Mouse (Mus musculus): ENCODE results near the gene Snx14. TPM values are rescaled to one million over a fixed set of nuclear protein-coding genes. Genes with fewer than 3 reads are reported as not detected.

Snx14 gene
- polyA plus RNA-seq, 1 experiment: 15.4 TPM

DNA sequence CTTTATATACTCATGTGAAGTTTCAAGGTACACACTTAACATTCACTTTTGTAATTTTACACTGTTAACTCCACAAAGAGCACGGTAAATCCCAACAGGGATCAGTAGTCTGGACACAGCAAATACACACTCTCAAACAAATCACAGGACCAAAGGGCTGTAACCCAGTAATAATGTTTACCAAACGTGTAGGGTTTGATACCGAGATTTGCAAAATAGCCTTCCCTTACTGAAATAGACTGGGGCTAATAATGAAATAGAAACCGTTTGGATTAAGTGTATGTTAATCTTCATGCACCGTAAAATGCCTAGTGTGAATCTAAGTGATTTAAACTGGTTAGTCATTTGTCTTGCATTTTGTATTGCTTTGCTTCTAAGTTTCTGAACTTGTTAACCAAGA lies 1.2 kb upstream of the Snx14 start:
- DNase-seq: no peak
- 20% methylated on average over 5 of the region's 5 CpGs for WGBS
- TF ChIP-seq CTCF (IDR thresholded peaks at IDR 0.05; ENCODE audit: insufficient read depth, low read length) (no peak), POLR2A (IDR thresholded peaks at IDR 0.05; ENCODE audit: borderline replicate concordance, extremely low read depth, low read depth, low read length) (no peak)
- H3K4me3 ChIP-seq (replicated peaks; ENCODE audit: extremely low read depth, low read depth, low read length): no peak overlapping the region
- peaks cover 6% of the 10 kb centered on the region for H3K4me1 ChIP-seq (ENCODE audit: control insufficient read depth, insufficient read depth, low read length)

DNA sequence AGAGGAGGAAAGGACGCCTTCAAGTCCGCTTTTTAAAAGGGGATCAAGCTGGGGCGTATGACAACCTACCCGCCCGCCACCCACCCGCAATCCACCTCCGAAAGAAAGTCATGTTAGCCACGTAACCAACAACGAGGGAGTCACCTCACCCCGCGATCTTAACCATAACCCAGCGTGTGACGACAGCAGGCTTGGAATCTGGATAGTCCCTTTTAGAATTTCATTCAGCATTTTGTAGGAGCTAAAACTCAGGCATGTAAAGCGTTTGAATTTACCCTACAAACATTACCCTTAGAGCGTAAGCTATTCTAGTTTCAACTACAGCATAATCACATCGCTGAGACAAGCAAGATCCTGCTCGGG lies 461 bp upstream of the Snx14 start:
- peaks cover 6% of the 10 kb centered on the region for H3K4me1 ChIP-seq (ENCODE audit: control insufficient read depth, insufficient read depth, low read length)
- peak overlapping the region; percentile 89 for H3K4me3 ChIP-seq (replicated peaks; ENCODE audit: extremely low read depth, low read depth, low read length)
- 0% methylated on average over 17 of the region's 17 CpGs for WGBS
- DNase-seq: no peak
- TF ChIP-seq CTCF (IDR thresholded peaks at IDR 0.05; ENCODE audit: insufficient read depth, low read length) (no peak), POLR2A (IDR thresholded peaks at IDR 0.05; ENCODE audit: borderline replicate concordance, extremely low read depth, low read depth, low read length) (no peak)

GRCm38 (mm10) chr9:88438237-88438554 lies 562 bp downstream of the Snx14 start:
- DNase-seq: no peak
- H3K4me3 ChIP-seq (replicated peaks; ENCODE audit: extremely low read depth, low read depth, low read length): peak overlapping the region; percentile 89
- under 1% methylated on average over 15 of the region's 15 CpGs for WGBS
- TF ChIP-seq POLR2A (IDR thresholded peaks at IDR 0.05; ENCODE audit: borderline replicate concordance, extremely low read depth, low read depth, low read length) (no peak), CTCF (IDR thresholded peaks at IDR 0.05; ENCODE audit: insufficient read depth, low read length) (no peak)
- peaks cover 6% of the 10 kb centered on the region for H3K4me1 ChIP-seq (ENCODE audit: control insufficient read depth, insufficient read depth, low read length)

DNA sequence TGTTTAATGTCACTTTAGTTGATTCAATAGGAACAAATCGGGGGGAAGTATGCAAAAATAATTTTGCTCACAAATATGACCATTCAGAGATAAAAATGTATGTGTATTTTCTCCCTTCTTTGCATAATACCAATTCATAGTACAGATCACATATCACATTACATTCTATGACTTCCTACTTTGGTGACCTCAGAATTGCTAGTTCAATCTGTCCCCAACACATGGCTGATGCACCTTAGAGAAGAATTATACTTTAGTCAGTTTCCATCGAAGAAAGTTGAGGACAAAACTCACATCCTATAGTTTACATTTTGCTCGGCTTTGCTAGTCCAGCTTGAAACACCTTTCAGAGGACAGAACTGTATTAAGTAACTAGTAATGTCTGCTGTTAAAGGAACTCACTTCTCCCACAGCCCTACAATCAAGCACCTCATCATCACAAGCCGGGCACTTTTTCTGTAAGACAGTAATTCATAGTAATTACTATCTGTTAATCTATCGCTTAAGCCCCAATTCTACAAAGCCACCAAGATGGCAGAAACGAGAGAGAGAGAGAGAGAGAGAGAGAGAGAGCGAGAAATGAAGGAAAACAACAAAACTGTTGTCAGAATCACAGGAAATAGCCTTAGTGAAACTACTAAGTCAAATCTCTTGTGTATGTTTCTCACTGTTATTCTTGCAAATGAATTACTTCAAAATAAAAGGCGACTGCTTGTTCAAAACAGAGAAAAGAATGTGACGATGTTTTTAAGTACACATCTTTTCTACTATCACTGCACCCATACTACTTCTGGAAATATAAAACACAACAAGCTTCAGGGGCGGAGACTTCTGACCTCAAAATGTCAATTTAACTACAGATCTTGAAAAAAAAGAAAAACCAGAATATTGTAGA lies 1.2 kb downstream of the Snx14 start:
- peak overlapping the region; percentile 89 for H3K4me3 ChIP-seq (replicated peaks; ENCODE audit: extremely low read depth, low read depth, low read length)
- TF ChIP-seq POLR2A (IDR thresholded peaks at IDR 0.05; ENCODE audit: borderline replicate concordance, extremely low read depth, low read depth, low read length): no peak
- no peak for TF ChIP-seq CTCF (IDR thresholded peaks at IDR 0.05; ENCODE audit: insufficient read depth, low read length)
- no peak for DNase-seq
- peaks cover 6% of the 10 kb centered on the region for H3K4me1 ChIP-seq (ENCODE audit: control insufficient read depth, insufficient read depth, low read length)
- 32% methylated on average over 10 of the region's 10 CpGs for WGBS

DNA sequence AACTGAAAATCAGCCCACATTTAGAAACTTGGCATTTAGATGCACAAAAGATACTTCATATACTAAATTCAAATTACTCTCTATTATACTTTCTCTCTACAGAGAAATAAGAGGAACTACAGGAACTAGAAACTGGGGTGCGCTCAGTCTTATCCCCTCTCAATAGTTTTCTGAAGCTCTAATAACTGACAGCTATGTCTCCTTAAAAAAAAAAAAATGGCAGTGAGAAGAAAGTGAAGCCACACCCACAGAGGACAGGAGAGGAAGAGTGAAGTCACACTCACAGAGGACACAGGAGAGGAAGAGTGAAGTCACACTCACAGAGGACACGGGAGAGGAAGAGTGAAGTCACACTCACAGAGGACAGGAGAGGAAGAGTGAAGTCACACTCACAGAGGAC lies 14.4 kb downstream of the Snx14 start:
- no peak for DNase-seq
- no peak overlapping the region for H3K4me3 ChIP-seq (replicated peaks; ENCODE audit: extremely low read depth, low read depth, low read length)
- TF ChIP-seq CTCF (IDR thresholded peaks at IDR 0.05; ENCODE audit: insufficient read depth, low read length): no peak
- no peak for TF ChIP-seq POLR2A (IDR thresholded peaks at IDR 0.05; ENCODE audit: borderline replicate concordance, extremely low read depth, low read depth, low read length)
- WGBS: 64% methylated on average over 2 of the region's 2 CpGs
- H3K4me1 ChIP-seq (ENCODE audit: control insufficient read depth, insufficient read depth, low read length): no peaks in the 10 kb centered on the region

DNA sequence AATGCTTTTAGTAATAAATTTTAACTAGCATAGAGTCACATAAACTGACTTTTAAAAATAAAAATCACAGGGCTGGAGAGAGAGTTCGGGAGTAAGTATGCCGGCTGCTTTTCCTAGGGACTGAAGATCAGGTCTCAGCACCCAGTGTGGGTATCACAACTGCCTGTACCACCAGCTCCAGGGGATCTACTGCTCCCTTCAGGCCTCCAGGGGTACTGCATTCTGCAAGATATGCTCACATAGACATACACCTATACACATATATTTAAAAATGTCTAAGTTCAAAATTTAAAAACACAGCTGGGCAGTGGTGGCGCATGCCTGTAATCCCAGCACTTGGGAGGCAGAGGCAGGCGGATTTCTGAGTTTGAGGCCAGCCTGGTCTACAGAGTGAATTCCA lies 16.3 kb downstream of the Snx14 start:
- 100% methylated on average over 4 of the region's 4 CpGs for WGBS
- H3K4me3 ChIP-seq (replicated peaks; ENCODE audit: extremely low read depth, low read depth, low read length): no peak overlapping the region
- no peak for TF ChIP-seq CTCF (IDR thresholded peaks at IDR 0.05; ENCODE audit: insufficient read depth, low read length)
- no peak for TF ChIP-seq POLR2A (IDR thresholded peaks at IDR 0.05; ENCODE audit: borderline replicate concordance, extremely low read depth, low read depth, low read length)

DNA sequence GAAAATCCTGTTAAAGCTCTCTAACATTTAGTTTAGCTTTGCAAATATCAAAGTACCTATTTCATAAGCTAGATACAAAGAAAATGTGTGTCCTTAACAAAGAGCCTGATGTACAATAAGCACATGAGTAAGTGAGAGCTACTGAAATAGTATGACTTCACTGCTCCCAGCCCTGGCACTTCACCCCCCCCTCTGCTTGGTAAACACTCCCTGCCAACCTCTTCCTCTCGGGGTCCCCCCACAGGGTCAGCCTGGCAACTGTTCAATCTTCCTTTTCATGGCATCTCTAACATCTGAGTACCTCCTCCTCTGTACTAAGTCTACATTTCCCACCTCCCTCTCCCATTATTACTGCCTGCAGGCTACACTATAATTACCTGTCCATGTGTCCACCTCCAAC lies 22.0 kb downstream of the Snx14 start:
- WGBS: 31% methylated on average over 1 of the region's 1 CpGs

More for the DNA sequence above, 16.3 kb downstream of the Snx14 start:
- H3K4me1 ChIP-seq (ENCODE audit: control insufficient read depth, insufficient read depth, low read length): no peaks in the 10 kb centered on the region
- DNase-seq: no peak

DNA sequence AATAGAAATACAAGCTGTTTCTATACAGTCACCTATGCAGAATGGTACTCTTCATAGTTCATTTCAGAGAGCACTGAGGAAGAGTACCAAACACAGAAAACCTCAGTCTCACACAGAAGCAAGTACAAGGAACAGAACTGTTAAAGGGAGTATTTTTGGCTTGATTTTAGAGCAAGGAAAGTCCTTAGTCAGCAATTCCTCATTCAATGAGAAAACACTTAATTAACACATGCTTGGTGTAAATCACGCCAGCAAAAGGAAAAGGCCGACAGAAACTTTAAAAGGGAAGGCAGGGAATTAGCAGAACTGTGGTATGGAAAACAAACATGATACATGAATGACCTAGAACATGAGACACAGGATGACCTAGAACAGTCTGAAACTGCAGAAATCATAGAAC lies 28.8 kb downstream of the Snx14 start:
- TF ChIP-seq POLR2A (IDR thresholded peaks at IDR 0.05; ENCODE audit: borderline replicate concordance, extremely low read depth, low read depth, low read length) (no peak), CTCF (IDR thresholded peaks at IDR 0.05; ENCODE audit: insufficient read depth, low read length) (no peak)
- 81% methylated on average over 2 of the region's 2 CpGs for WGBS
- DNase-seq: no peak

More for the DNA sequence above, 22.0 kb downstream of the Snx14 start:
- Histone ChIP-seq H3K4me1 (ENCODE audit: control insufficient read depth, insufficient read depth, low read length) (no peaks in the 10 kb centered on the region), H3K4me3 (replicated peaks; ENCODE audit: extremely low read depth, low read depth, low read length) (no peak overlapping the region)
- TF ChIP-seq CTCF (IDR thresholded peaks at IDR 0.05; ENCODE audit: insufficient read depth, low read length) (no peak), POLR2A (IDR thresholded peaks at IDR 0.05; ENCODE audit: borderline replicate concordance, extremely low read depth, low read depth, low read length) (no peak)
- DNase-seq: no peak

GRCm38 (mm10) chr9:88404515-88404914 lies 34.2 kb downstream of the Snx14 start:
- TF ChIP-seq CTCF (IDR thresholded peaks at IDR 0.05; ENCODE audit: insufficient read depth, low read length) (no peak), POLR2A (IDR thresholded peaks at IDR 0.05; ENCODE audit: borderline replicate concordance, extremely low read depth, low read depth, low read length) (no peak)
- peaks cover 2% of the 10 kb centered on the region; the same call in 1 of the 2 replicates for H3K4me1 ChIP-seq (ENCODE audit: control insufficient read depth, insufficient read depth, low read length)
- H3K4me3 ChIP-seq (replicated peaks; ENCODE audit: extremely low read depth, low read depth, low read length): no peak overlapping the region
- DNase-seq: no peak
- 76% methylated on average over 6 of the region's 6 CpGs for WGBS

More for the DNA sequence above, 28.8 kb downstream of the Snx14 start:
- Histone ChIP-seq H3K4me1 (ENCODE audit: control insufficient read depth, insufficient read depth, low read length) (no peaks in the 10 kb centered on the region), H3K4me3 (replicated peaks; ENCODE audit: extremely low read depth, low read depth, low read length) (no peak overlapping the region)

DNA sequence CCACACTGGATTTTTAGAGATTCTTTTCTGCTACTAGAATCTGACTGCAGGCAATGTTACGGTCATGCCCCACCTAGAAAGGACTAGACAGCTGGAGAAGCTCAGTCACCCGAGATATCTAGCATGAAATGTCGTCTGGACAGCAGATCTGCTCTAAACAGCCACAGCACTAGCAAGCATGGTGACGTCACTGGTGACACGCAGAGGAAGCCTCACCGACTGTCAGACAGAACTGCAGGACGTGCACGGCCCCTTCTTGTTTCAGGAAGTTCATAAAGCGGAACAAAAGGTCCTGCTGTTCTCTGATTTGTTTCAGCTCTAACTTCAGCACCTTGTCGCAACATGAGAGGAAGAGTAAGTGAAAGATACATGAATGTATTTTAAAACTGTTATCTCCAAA lies 34.7 kb downstream of the Snx14 start:
- WGBS: 48% methylated on average over 10 of the region's 10 CpGs
- no peak for DNase-seq
- no peak overlapping the region for H3K4me3 ChIP-seq (replicated peaks; ENCODE audit: extremely low read depth, low read depth, low read length)
- peaks cover 2% of the 10 kb centered on the region; the same call in 1 of the 2 replicates for H3K4me1 ChIP-seq (ENCODE audit: control insufficient read depth, insufficient read depth, low read length)
- TF ChIP-seq POLR2A (IDR thresholded peaks at IDR 0.05; ENCODE audit: borderline replicate concordance, extremely low read depth, low read depth, low read length) (no peak), CTCF (IDR thresholded peaks at IDR 0.05; ENCODE audit: insufficient read depth, low read length) (no peak)
